Mouse (Mus musculus) cerebellum, adult 8-10 months (tissue): ENCODE measurements around the gene Pgam5.

Experiments
- DNase-seq: peaks from one replicate; pipeline ENCODE4 v3.0.0; 2022

Pgam5 gene

DNA sequence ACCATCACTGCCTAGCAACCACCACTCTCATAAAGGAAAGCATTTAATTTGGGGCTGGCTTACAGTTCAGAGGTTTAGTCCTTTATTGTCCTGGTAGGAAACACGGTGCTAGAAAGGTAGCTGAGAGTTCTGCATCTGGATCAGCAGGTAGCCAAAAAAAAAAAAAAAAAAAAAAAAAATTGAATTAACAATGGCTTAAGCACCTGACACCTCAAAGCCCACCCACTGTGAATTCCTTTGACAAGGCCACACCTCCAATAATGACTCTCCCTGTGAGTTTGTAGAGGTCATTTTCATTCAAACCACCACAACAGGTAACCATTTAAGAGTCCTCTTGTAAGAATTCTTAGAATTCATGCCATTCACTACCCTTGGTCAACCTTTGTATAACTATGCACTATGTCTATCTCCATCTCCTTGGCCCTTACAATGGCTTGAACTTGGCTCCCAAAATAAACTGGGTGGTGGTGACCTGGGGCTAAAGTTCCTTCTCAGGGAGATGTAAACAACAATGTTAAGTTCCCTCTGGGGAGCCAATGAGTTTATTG lies 42.3 kb downstream of the Pgam5 start:
- DNase-seq = no peak

DNA sequence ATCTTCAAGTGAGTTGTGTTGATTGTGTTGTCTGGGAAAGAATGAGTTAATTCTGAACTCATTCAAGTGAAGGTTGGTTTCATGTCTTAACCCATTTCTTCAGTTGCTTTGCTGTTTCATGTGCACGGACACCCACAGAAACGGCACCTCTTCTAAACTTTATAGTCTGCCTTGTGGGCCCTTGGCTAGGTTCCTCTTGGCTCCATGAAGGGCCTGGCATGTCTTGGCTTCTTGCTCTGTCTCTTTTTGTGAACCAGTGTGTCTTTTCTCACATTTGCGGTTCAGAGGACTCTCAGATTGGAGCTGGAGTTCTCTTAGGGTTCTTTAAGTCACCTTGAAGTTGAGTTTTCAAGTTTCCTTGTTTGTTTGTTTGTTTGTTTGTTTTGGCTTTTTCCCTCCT lies 44.7 kb downstream of the Pgam5 start:
- no peak for DNase-seq

DNA sequence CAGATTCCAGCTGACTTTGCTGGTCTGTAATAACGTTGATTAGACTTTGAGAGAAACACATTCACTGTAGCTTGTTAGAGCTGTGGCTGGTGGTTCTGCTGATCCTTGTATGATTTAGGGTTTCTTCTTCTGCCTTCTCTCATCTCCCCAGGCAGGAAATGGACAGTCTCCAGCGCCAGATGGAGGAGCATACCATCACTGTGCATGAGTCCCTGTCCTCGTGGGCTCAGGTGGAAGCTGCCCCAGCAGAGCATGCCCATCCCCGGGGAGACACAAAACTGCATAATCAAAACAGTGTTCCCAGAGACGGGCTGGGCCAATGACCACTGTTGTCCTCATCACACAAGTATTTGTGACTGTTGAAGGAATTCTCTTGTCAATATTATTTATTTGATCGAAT lies 47.0 kb downstream of the Pgam5 start:
- DNase-seq = peak; percentile 74

DNA sequence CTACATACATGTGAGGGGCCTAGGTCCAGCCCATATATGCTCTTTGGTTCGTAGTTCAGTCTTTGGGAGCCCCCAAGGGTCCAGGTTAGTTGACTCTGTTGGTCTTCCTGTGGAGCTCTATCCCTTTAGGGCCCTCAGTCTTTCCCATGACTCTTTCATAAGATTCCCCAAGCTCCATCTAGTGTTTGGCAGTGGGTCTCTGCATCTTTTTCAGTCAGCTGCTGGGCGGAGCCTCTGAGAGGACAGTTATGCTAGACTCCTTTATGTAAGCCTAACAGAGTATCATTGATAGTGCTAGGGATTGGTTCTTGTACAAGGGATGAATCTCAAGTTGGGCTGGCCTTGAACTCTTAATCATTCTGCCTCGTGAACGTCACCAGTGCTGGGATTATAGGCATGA lies 49.4 kb downstream of the Pgam5 start:
- DNase-seq = no peak

DNA sequence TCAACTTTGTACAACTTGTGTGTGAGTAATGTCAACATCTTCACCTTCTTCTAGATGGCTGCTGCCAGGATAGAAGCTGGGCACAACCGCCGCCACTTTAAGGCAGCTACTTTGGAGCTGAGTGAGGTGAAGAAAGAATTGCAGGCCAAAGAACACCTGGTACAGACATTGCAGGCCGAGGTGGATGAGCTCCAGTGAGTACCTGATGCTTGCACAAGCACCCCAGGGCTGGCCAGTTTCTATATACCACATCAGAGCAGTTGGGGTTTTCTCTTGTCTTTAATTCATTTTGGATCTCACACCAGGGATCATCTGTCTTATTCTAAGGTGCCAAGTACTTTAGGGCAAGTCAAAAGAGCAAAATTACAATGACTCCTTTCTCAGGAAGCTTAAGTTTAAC lies 52.9 kb downstream of the Pgam5 start:
- DNase-seq = no peak

DNA sequence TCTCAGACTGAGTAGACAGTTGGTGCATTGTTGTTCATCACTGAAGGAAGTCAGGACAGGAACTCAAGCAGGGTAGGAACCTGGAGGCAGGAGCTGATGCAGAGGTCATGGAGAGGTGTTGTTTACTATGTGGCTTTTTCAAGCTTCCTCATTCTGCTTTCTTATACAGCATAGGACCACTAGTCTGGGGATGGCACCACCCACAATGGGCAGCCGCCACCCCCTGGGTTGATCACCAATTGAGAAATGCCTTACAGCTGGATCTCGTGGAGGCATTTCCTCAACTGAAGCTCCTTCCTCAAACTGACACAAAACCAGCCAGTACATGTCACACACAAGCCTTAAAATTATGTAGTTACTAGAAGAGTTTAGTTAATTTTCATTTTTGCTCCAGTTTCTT lies 58.4 kb downstream of the Pgam5 start:
- no peak for DNase-seq
